Mouse (Mus musculus) midbrain, embryonic 11.5 days (tissue): ENCODE measurements at regions not wholly inside any gene's neighbourhood (a gene's known extent, or its start where the extent isn't known, plus 50 kb on each side); places are given as distances from the start of the nearest gene placed in this dataset.

Source experiments
- ATAC-seq: fragments of 200-750 bp; cut with Nextera tagmentation; 2 replicates; pipeline ENCODE4 v1.8.0; 2017; ENCODE audit warnings: moderate TSS enrichment, moderate library complexity; ENCODE audit not compliant: low FRiP score
- DNase-seq: peaks from one replicate; pipeline ENCODE4 v3.0.0; 2015; ENCODE audit warnings: low spot score; ENCODE audit errors: missing footprints
- H3K27ac ChIP-seq: fragments of 300-500 bp; sonication (generic); 2 replicates; pipeline ENCODE4 v1.5.1; 2014; ENCODE audit warnings: low read depth, low read length
- H3K27me3 ChIP-seq: fragments of 300-500 bp; sonication (generic); 2 replicates; pipeline ENCODE4 v1.6.1; 2014; ENCODE audit warnings: mild to moderate bottlenecking, low read length, moderate library complexity, mixed read lengths; ENCODE audit not compliant: control insufficient read depth, insufficient read depth
- H3K36me3 ChIP-seq: fragments of 300-500 bp; sonication (generic); 2 replicates; pipeline ENCODE4 v1.6.1; 2014; ENCODE audit warnings: mild to moderate bottlenecking, low read length, moderate library complexity, mixed read lengths; ENCODE audit not compliant: control insufficient read depth, insufficient read depth
- H3K4me1 ChIP-seq: fragments of 300-500 bp; sonication (generic); 2 replicates; pipeline ENCODE4 v1.6.1; 2014; ENCODE audit warnings: low read length; ENCODE audit not compliant: control insufficient read depth, insufficient read depth
- H3K4me2 ChIP-seq: fragments of 300-500 bp; sonication (generic); 2 replicates; pipeline ENCODE4 v1.6.1; 2014; ENCODE audit warnings: mild to moderate bottlenecking, moderate library complexity
- H3K4me3 ChIP-seq: fragments of 300-500 bp; sonication (generic); 2 replicates; pipeline ENCODE4 v1.5.1; 2014; ENCODE audit warnings: low read depth, low read length
- H3K9ac ChIP-seq: fragments of 300-500 bp; sonication (generic); 2 replicates; pipeline ENCODE4 v1.6.1; 2014; ENCODE audit warnings: low read length
- H3K9me3 ChIP-seq: fragments of 300-500 bp; sonication (generic); 2 replicates; pipeline ENCODE4 v1.6.1; 2016; ENCODE audit warnings: low read length; ENCODE audit not compliant: control insufficient read depth
- WGBS: fragments of 180-500 bp; shearing (Covaris S2); extraction: QIAGEN DNeasy Blood & Tissue Kit; methylation state at CpG from one replicate; pipeline ENCODE4 v1.1.7; 2014; 5-methylcytosine and 5-hydroxymethylcytosine counted together

DNA sequence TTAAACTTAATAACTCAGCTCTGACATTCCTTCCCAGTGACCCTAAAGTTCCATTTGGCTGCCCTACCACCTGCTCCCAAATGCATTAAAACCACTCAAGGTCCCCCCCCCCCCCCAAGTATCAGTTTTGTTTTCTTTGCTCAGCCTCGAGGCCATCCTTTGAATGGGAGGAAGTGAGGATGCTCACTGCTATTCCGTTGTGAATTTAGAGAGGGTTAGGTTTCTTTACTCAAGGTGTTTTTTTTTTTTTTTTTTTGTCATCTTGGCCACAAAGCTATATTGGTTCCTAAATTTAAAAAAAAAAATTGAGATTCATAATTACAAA is 168.8 kb upstream of the Arrdc4 start:
- no peak overlapping the region for H3K9ac ChIP-seq
- H3K36me3 ChIP-seq: no peaks in the 10 kb centered on the region
- no peaks in the 10 kb centered on the region for H3K9me3 ChIP-seq
- no peaks in the 10 kb centered on the region for H3K27me3 ChIP-seq
- ATAC-seq: no peak
- no peak overlapping the region for H3K27ac ChIP-seq
- no peak overlapping the region for H3K4me2 ChIP-seq
- no peak for DNase-seq
- H3K4me1 ChIP-seq: no peaks in the 10 kb centered on the region
- no peak overlapping the region for H3K4me3 ChIP-seq
- 30% methylated on average over 2 of the region's 2 CpGs for WGBS

DNA sequence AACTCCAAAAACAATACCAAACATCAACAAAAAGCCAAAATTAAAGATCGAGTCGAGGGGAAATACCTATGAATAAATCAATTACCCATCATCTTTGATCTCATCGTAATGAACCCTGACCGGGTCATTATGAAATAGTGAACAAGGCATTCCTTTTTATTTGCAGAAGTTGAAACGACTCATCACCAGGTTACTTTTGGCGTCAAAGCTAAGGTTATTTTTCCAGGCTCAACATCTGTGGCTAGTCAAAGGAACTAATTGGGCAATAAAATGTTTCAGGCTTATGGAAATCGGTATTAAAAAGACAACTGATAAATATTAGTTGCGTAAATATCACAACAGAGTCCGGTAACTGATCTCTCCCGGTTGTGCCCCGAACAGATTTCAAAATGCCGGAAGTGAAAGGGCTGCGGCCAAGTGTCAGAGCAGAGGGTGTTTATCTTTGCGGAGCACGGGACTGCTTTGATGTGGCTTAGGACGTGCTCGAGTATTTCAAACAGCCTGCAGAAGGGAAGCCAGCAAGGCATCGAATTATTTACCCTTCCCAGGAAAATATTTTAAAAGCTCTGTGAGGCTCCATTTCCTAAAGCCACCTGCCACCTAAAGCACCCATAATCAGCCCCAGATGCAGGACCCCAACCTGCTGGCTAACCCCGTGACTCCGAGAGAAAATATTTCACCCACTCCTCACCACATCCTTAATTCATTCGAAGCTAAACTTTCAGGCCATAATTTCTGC is 168.3 kb upstream of the Arrdc4 start:
- Histone ChIP-seq H3K4me1 (no peaks in the 10 kb centered on the region), H3K4me3 (no peak overlapping the region), H3K4me2 (no peak overlapping the region), H3K27me3 (no peaks in the 10 kb centered on the region), H3K36me3 (no peaks in the 10 kb centered on the region), H3K9ac (no peak overlapping the region), H3K27ac (no peak overlapping the region), H3K9me3 (no peaks in the 10 kb centered on the region)
- peak; percentile 69 for DNase-seq
- 67% methylated on average over 21 of the region's 21 CpGs for WGBS
- no peak for ATAC-seq

GRCm38 (mm10) chr7:68915976-68916375 is 166.9 kb upstream of the Arrdc4 start:
- Histone ChIP-seq H3K9ac (no peak overlapping the region), H3K4me2 (no peak overlapping the region), H3K4me3 (no peak overlapping the region), H3K27ac (no peak overlapping the region), H3K4me1 (no peaks in the 10 kb centered on the region), H3K9me3 (no peaks in the 10 kb centered on the region), H3K36me3 (no peaks in the 10 kb centered on the region), H3K27me3 (no peaks in the 10 kb centered on the region)
- WGBS: 95% methylated on average over 9 of the region's 9 CpGs
- no peak for ATAC-seq
- DNase-seq: no peak

GRCm38 (mm10) chr7:68914344-68914743 is 165.3 kb upstream of the Arrdc4 start:
- no peaks in the 10 kb centered on the region for H3K4me1 ChIP-seq
- no peak overlapping the region for H3K4me2 ChIP-seq
- no peak for ATAC-seq
- 84% methylated on average over 4 of the region's 4 CpGs for WGBS
- DNase-seq: peak; percentile 56
- H3K27ac ChIP-seq: no peak overlapping the region
- H3K36me3 ChIP-seq: no peaks in the 10 kb centered on the region
- no peak overlapping the region for H3K4me3 ChIP-seq
- H3K9me3 ChIP-seq: no peaks in the 10 kb centered on the region
- no peak overlapping the region for H3K9ac ChIP-seq
- H3K27me3 ChIP-seq: no peaks in the 10 kb centered on the region

DNA sequence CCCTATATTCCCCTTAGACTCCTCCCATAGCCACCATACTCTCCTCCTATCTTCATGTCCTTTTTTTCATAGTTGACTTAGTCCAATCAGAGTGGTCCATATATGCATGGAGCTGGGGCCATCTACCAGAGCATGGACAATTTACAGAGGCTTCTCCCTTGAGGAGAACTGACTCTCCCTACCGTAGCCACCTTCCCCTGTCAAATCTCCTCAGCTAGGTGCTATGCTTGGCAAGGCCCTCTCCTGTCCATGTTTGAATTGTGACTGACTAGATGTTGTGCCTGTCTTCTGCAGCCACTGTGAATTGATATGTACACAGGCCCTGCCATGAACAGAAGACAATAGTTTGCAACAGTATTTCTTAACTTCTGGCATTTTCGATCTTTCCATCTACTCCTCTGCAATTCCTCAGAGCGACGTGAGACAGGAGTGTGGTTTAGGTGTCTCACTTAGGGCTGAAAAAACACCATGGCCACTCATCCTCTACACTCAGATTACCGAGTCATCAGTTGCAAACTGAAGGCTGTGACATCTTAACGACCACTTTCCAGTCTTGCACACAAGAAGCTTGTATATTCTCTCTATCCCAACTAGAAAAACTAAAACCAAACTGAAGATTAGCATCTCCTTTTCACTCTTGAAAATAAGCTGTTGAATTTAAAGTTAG is 163.1 kb upstream of the Arrdc4 start:
- 86% methylated on average over 6 of the region's 6 CpGs for WGBS
- Histone ChIP-seq H3K4me1 (no peaks in the 10 kb centered on the region; the same call in 1 of the 2 replicates), H3K36me3 (no peaks in the 10 kb centered on the region), H3K4me2 (no peak overlapping the region), H3K4me3 (no peak overlapping the region), H3K27me3 (no peaks in the 10 kb centered on the region), H3K27ac (no peak overlapping the region), H3K9ac (no peak overlapping the region), H3K9me3 (no peaks in the 10 kb centered on the region)
- peak; percentile 23 for DNase-seq
- peak; percentile 54; the same call in 1 of the 2 replicates for ATAC-seq

DNA sequence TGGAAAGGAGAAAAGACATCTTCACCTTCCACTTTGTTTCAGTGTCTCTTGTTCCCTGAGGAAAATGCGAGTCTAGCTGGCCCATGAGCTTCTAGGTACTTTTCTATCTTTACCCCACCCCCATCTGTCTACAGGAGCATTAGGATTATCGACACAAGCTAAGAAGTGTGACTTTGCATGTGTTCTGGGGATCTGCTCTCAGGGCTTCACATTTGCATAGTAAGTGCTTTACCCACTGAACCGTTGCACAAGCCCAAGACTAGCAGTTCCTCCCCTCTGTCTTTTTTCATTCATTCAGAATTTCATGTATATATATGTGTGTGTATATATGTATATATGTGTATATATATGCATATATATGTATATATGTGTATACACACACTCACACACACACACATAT is 162.5 kb upstream of the Arrdc4 start:
- DNase-seq: peak; percentile 73
- peak; percentile 62; the same call in 1 of the 2 replicates for ATAC-seq

DNA sequence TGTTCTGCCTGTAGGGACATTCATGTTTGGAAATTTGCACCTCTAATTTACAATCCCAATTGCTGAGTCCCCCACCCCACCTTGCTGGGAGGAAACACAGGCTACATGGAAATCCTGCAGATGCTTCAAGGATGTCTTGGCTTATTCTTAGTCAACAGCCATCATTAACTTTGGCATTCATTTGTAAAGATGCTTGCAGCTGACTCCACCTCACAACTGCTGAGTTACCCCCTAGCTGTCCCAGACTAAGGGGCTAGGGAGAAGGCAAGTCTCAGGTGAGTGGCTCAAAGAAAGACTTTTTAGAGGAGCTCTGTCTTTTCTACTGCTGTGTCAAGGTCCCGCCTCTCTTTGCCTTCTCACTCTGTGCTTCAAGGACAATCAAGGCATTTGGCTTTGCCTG is 160.7 kb upstream of the Arrdc4 start:
- ATAC-seq: no peak

More for the DNA sequence above, 162.5 kb upstream of the Arrdc4 start:
- Histone ChIP-seq H3K27ac (no peak overlapping the region), H3K9ac (no peak overlapping the region), H3K4me3 (no peak overlapping the region), H3K4me1 (no peaks in the 10 kb centered on the region; the same call in 1 of the 2 replicates), H3K36me3 (no peaks in the 10 kb centered on the region), H3K27me3 (no peaks in the 10 kb centered on the region), H3K9me3 (no peaks in the 10 kb centered on the region), H3K4me2 (no peak overlapping the region)
- 53% methylated on average over 3 of the region's 3 CpGs for WGBS

GRCm38 (mm10) chr7:68908401-68908834 is 159.4 kb upstream of the Arrdc4 start:
- DNase-seq (peak; percentile 69), ATAC-seq (0 out of 2 replicates have a peak, but pooled peaks have one; percentile 42)
- no peak overlapping the region for H3K9ac ChIP-seq
- no peak overlapping the region for H3K27ac ChIP-seq
- H3K4me1 ChIP-seq: no peaks in the 10 kb centered on the region; the same call in 1 of the 2 replicates
- no peaks in the 10 kb centered on the region for H3K36me3 ChIP-seq
- no peaks in the 10 kb centered on the region for H3K27me3 ChIP-seq
- no peaks in the 10 kb centered on the region for H3K9me3 ChIP-seq
- WGBS: 48% methylated on average over 1 of the region's 1 CpGs
- no peak overlapping the region for H3K4me2 ChIP-seq
- H3K4me3 ChIP-seq: no peak overlapping the region

More for the DNA sequence above, 160.7 kb upstream of the Arrdc4 start:
- Histone ChIP-seq H3K27me3 (no peaks in the 10 kb centered on the region), H3K36me3 (no peaks in the 10 kb centered on the region), H3K4me2 (no peak overlapping the region), H3K27ac (no peak overlapping the region), H3K9me3 (no peaks in the 10 kb centered on the region), H3K4me3 (no peak overlapping the region), H3K4me1 (no peaks in the 10 kb centered on the region; the same call in 1 of the 2 replicates), H3K9ac (no peak overlapping the region)
- peak; percentile 21 for DNase-seq
- 96% methylated on average over 1 of the region's 1 CpGs for WGBS

DNA sequence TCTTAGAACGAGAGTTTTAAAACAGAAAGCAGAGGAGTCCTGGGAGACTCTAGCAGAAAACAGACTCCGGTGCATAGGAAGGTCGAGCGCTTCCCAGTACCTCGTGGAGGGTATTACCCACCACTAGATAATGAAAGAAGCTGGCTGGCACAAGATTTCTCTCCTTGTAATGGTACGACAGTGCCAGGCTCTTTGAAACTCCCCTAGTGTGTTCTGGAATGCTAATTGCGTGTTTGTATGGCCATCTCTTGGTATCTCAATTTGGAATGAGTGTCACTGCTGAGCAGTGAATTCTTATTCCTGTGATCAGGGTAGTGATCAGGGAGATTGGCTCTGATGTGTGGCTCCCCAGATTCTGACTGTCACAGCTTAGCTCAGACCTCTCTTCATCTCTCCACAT is 158.8 kb upstream of the Arrdc4 start:
- H3K4me2 ChIP-seq: no peak overlapping the region
- no peaks in the 10 kb centered on the region for H3K36me3 ChIP-seq
- no peak overlapping the region for H3K27ac ChIP-seq
- no peak for ATAC-seq
- 89% methylated on average over 7 of the region's 7 CpGs for WGBS
- peak; percentile 37 for DNase-seq
- H3K4me3 ChIP-seq: no peak overlapping the region
- H3K9ac ChIP-seq: no peak overlapping the region
- no peaks in the 10 kb centered on the region; the same call in 1 of the 2 replicates for H3K4me1 ChIP-seq
- H3K9me3 ChIP-seq: no peaks in the 10 kb centered on the region
- H3K27me3 ChIP-seq: no peaks in the 10 kb centered on the region
